Comparison of ENCODE assay signal across 10 mouse cellular contexts in genomic region chr2:164433278-164433895, GRCm38 (mm10). TPM values are rescaled to one million over a fixed set of nuclear protein-coding genes. Genes with fewer than 3 reads are reported as not detected.
A peak's percentile ranks its signal among the peaks of the same experiment; 100 is the strongest.
DNase-seq lines count a peak whose midpoint lies in the region; ATAC-seq and TF ChIP-seq lines count a peak whose summit lies in the region.
"Had no signal": no experiment of that assay in that cellular context is flagged by ENCODE, and none has a peak within 500 bp of the region (broad histone marks: within the 10 kb centered on the region; RNA-seq: fewer than 3 reads in every experiment).

No protein-coding gene starts in this region.

- peaks cover under 1% of the 10 kb centered on the region; the same call in 1 of the 2 replicates for H3K27me3 ChIP-seq in heart, embryonic 16.5 days (ENCODE audit: control insufficient read depth, insufficient read depth, low read length)
- H3K27me3 ChIP-seq in ES-Bruce4 (ENCODE audit: control insufficient read depth, insufficient read depth, low read length, poor library complexity, severe bottlenecking), result no peaks in the 10 kb centered on the region
- H3K27me3 ChIP-seq in liver, embryonic 12.5 days (replicated peaks), result peaks cover 82% of the 10 kb centered on the region

- DNase-seq in heart, postnatal 14 days, result no peak
- no peak for DNase-seq in spleen, postnatal 14 days (ENCODE audit: low spot score in 2 of 2)
- no peak for DNase-seq in frontal cortex, adult 2 months (ENCODE audit: extremely low spot score in 1 of 2, low spot score in 1 of 2)
- DNase-seq: right cerebral cortex, adult 18-20 months; thymus, postnatal 14 days had no signal

- peaks cover 9% of the 10 kb centered on the region for H3K36me3 ChIP-seq in heart, embryonic 16.5 days (ENCODE audit: control insufficient read depth, insufficient read depth)
- H3K36me3 ChIP-seq in ES-Bruce4 (ENCODE audit: control insufficient read depth, insufficient read depth, low read length, poor library complexity, severe bottlenecking), result peaks cover 14% of the 10 kb centered on the region
- H3K36me3 ChIP-seq in liver, embryonic 12.5 days, result peaks cover 5% of the 10 kb centered on the region; the same call in 1 of the 2 replicates

- no peak overlapping the region for H3K4me3 ChIP-seq in heart, embryonic 16.5 days (ENCODE audit: low read length)
- peak overlapping the region; percentile 47; the same call in 1 of the 2 replicates for H3K4me3 ChIP-seq in ES-Bruce4 (ENCODE audit: low read depth, low read length)
- no peak overlapping the region for H3K4me3 ChIP-seq in embryonic fibroblast, embryonic 13.5 days (ENCODE audit: insufficient read depth, low read length)
- H3K4me3 ChIP-seq in liver, embryonic 12.5 days, result no peak overlapping the region

- peak overlapping the region; percentile 63 for H3K27ac ChIP-seq in heart, embryonic 16.5 days (ENCODE audit: low read length)
- peak overlapping the region; percentile 63 for H3K27ac ChIP-seq in ES-Bruce4 (ENCODE audit: insufficient read depth, low read length)
- peak overlapping the region; percentile 95 for H3K27ac ChIP-seq in embryonic fibroblast, embryonic 13.5 days (ENCODE audit: insufficient read depth, low read length)
- peak overlapping the region; percentile 73 for H3K27ac ChIP-seq in liver, embryonic 12.5 days

- 69% methylated on average over 9 of the region's 9 CpGs for WGBS in heart, embryonic 16.5 days
- 49% methylated on average over 9 of the region's 9 CpGs for WGBS in liver, embryonic 12.5 days (ENCODE audit: insufficient replicate concordance)

- H3K9ac ChIP-seq in heart, embryonic 16.5 days (ENCODE audit: low read length), result peak overlapping the region; percentile 25; the same call in 1 of the 2 replicates
- peak overlapping the region; percentile 15; the same call in 1 of the 2 replicates for H3K9ac ChIP-seq in ES-Bruce4 (ENCODE audit: low read depth, poor library complexity, severe bottlenecking)
- no peak overlapping the region for H3K9ac ChIP-seq in liver, embryonic 12.5 days

- peaks cover 38% of the 10 kb centered on the region for H3K4me1 ChIP-seq in heart, embryonic 16.5 days (ENCODE audit: control insufficient read depth, insufficient read depth, low read length)
- peaks cover 30% of the 10 kb centered on the region for H3K4me1 ChIP-seq in ES-Bruce4 (ENCODE audit: control insufficient read depth, insufficient read depth, low read length)
- H3K4me1 ChIP-seq in embryonic fibroblast, embryonic 13.5 days (ENCODE audit: control insufficient read depth, insufficient read depth, low read length), result peaks cover 26% of the 10 kb centered on the region
- peaks cover 23% of the 10 kb centered on the region for H3K4me1 ChIP-seq in liver, embryonic 12.5 days

- H3K9me3 ChIP-seq in heart, embryonic 16.5 days (replicated peaks; ENCODE audit: control insufficient read depth, low read length), result no peaks in the 10 kb centered on the region
- H3K9me3 ChIP-seq in ES-Bruce4 (replicated peaks; ENCODE audit: control insufficient read depth, insufficient read depth, low read length, poor library complexity, severe bottlenecking), result no peaks in the 10 kb centered on the region
- no peaks in the 10 kb centered on the region for H3K9me3 ChIP-seq in liver, embryonic 12.5 days (replicated peaks)

- no peak for TF ChIP-seq POLR2A in ES-Bruce4 (IDR thresholded peaks at IDR 0.05; ENCODE audit: insufficient read depth, low read length)
- no peak for TF ChIP-seq POLR2A in embryonic fibroblast, embryonic 13.5 days (IDR thresholded peaks at IDR 0.05; ENCODE audit: low read depth, low read length)

- ATAC-seq in heart, embryonic 16.5 days (replicated peaks; ENCODE audit: extremely low read depth, insufficient read depth, low FRiP score), result no peak
- ATAC-seq in liver, embryonic 12.5 days, result no peak
- ATAC-seq in monocyte, adult 5-6 weeks (replicated peaks; ENCODE audit: insufficient number of reproducible peaks, low FRiP score, low TSS enrichment, poor library complexity, severe bottlenecking), result no peak

- TF ChIP-seq CTCF in ES-Bruce4 (IDR thresholded peaks at IDR 0.05; ENCODE audit: low read depth, low read length), result no peak
- TF ChIP-seq CTCF in embryonic fibroblast, embryonic 13.5 days (IDR thresholded peaks at IDR 0.05; ENCODE audit: borderline replicate concordance, insufficient read depth, low read length), result no peak

- 0 out of 2 replicates have a peak, but pooled peaks have one; percentile 63 for TF ChIP-seq EP300 in ES-Bruce4 (IDR thresholded peaks at IDR 0.05; ENCODE audit: insufficient read depth, low read depth, low read length)

- intact Hi-C loops in heart, postnatal 14 days (cut with DNase I), result no loop called here

- peak overlapping the region; percentile 53; the same call in 1 of the 2 replicates for H3K4me2 ChIP-seq in heart, embryonic 16.5 days (ENCODE audit: low read depth, low read length)
- H3K4me2 ChIP-seq in liver, embryonic 12.5 days, result peak overlapping the region; percentile 36

RNA-seq across cellular contexts. Expression of gene Sdc4, which starts 10.3 kb away (rescaled TPM):
- polyA plus RNA-seq in heart, embryonic 16.5 days (2015; fragmentation: Nextera tagmentation; extraction: Ambion mirVana), result 48.0 and 61.1 TPM in 2 replicates
- 10 to 100 TPM; 20.0 to 27.0 TPM for total RNA-seq in heart, postnatal 14 days (2021)
- 212 and 213 TPM in 2 replicates for polyA plus RNA-seq in ES-Bruce4 (2011; ENCODE audit: insufficient read depth, insufficient read length, low read depth, missing spikeins)
- 242 and 248 TPM in 2 replicates for polyA plus RNA-seq in embryonic fibroblast, embryonic 13.5 days (2011; ENCODE audit: insufficient read length, low read depth, missing spikeins)
- 31.3 and 31.8 TPM in 2 replicates for polyA plus RNA-seq in liver, embryonic 12.5 days (2016; fragmentation: Nextera tagmentation; extraction: Ambion mirVana)
- polyA plus RNA-seq in frontal cortex, adult 2 months (2012; rRNA removed), result 45.0 and 46.5 TPM in 2 replicates
- total RNA-seq in monocyte, adult 5-6 weeks (2017), result 14.1 to 26.0 TPM (median 16.6 TPM) in 3 replicates

RNA-seq across cellular contexts. Expression of gene Sys1, which starts 23.4 kb away (rescaled TPM):
- 33.4 and 41.7 TPM in 2 replicates for polyA plus RNA-seq in heart, embryonic 16.5 days (2015; fragmentation: Nextera tagmentation; extraction: Ambion mirVana)
- 10 to 100 TPM; 21.2 to 21.9 TPM for total RNA-seq in heart, postnatal 14 days (2021)
- polyA plus RNA-seq in ES-Bruce4 (2011; ENCODE audit: insufficient read depth, insufficient read length, low read depth, missing spikeins), result 13.3 and 19.8 TPM in 2 replicates
- polyA plus RNA-seq in embryonic fibroblast, embryonic 13.5 days (2011; ENCODE audit: insufficient read length, low read depth, missing spikeins), result 23.1 and 23.6 TPM in 2 replicates
- polyA plus RNA-seq in liver, embryonic 12.5 days (2016; fragmentation: Nextera tagmentation; extraction: Ambion mirVana), result 36.1 and 37.9 TPM in 2 replicates
- 58.1 and 59.1 TPM in 2 replicates for polyA plus RNA-seq in frontal cortex, adult 2 months (2012; rRNA removed)
- 17.0 to 30.1 TPM (median 24.9 TPM) in 3 replicates for total RNA-seq in monocyte, adult 5-6 weeks (2017)

RNA-seq across cellular contexts. Expression of gene Gm20458, which starts 27.4 kb away (rescaled TPM):
- 11.6 and 12.1 TPM in 2 replicates for polyA plus RNA-seq in heart, embryonic 16.5 days (2015; fragmentation: Nextera tagmentation; extraction: Ambion mirVana)
- total RNA-seq in heart, postnatal 14 days (2021), result 1 to 10 TPM; 3.0 to 5.3 TPM
- 2.3 TPM in 1 of 2 replicates, not detected in the other for polyA plus RNA-seq in ES-Bruce4 (2011; ENCODE audit: insufficient read depth, insufficient read length, low read depth, missing spikeins)
- 4.1 and 5.8 TPM in 2 replicates for polyA plus RNA-seq in embryonic fibroblast, embryonic 13.5 days (2011; ENCODE audit: insufficient read length, low read depth, missing spikeins)
- 4.7 and 5.2 TPM in 2 replicates for polyA plus RNA-seq in liver, embryonic 12.5 days (2016; fragmentation: Nextera tagmentation; extraction: Ambion mirVana)
- 9.3 and 10.0 TPM in 2 replicates for polyA plus RNA-seq in frontal cortex, adult 2 months (2012; rRNA removed)
- total RNA-seq in monocyte, adult 5-6 weeks (2017), result 4.9 TPM in 1 of 3 replicates, not detected in the others

RNA-seq across cellular contexts. Expression of gene Matn4, which starts 28.4 kb away (rescaled TPM):
- polyA plus RNA-seq in heart, embryonic 16.5 days (2015; fragmentation: Nextera tagmentation; extraction: Ambion mirVana), result 7.2 and 8.9 TPM in 2 replicates
- total RNA-seq in heart, postnatal 14 days (2021), result 1 to 10 TPM; 1.2 to 1.5 TPM
- polyA plus RNA-seq in ES-Bruce4 (2011; ENCODE audit: insufficient read depth, insufficient read length, low read depth, missing spikeins), result 0.93 and 1.7 TPM in 2 replicates
- 0.18 and 3.1 TPM in 2 replicates for polyA plus RNA-seq in embryonic fibroblast, embryonic 13.5 days (2011; ENCODE audit: insufficient read length, low read depth, missing spikeins)
- 0.28 and 0.41 TPM in 2 replicates for polyA plus RNA-seq in liver, embryonic 12.5 days (2016; fragmentation: Nextera tagmentation; extraction: Ambion mirVana)
- 25.8 and 25.9 TPM in 2 replicates for polyA plus RNA-seq in frontal cortex, adult 2 months (2012; rRNA removed)
- total RNA-seq in monocyte, adult 5-6 weeks (2017), result not detected in 3 replicates

RNA-seq across cellular contexts. Expression of gene Rbpjl, which starts 30.4 kb away (rescaled TPM):
- 0.49 and 1.7 TPM in 2 replicates for polyA plus RNA-seq in heart, embryonic 16.5 days (2015; fragmentation: Nextera tagmentation; extraction: Ambion mirVana)
- total RNA-seq in heart, postnatal 14 days (2021), result not detected
- not detected in 2 replicates for polyA plus RNA-seq in ES-Bruce4 (2011; ENCODE audit: insufficient read depth, insufficient read length, low read depth, missing spikeins)
- not detected in 2 replicates for polyA plus RNA-seq in embryonic fibroblast, embryonic 13.5 days (2011; ENCODE audit: insufficient read length, low read depth, missing spikeins)
- not detected in 2 replicates for polyA plus RNA-seq in liver, embryonic 12.5 days (2016; fragmentation: Nextera tagmentation; extraction: Ambion mirVana)
- 1.7 and 1.8 TPM in 2 replicates for polyA plus RNA-seq in frontal cortex, adult 2 months (2012; rRNA removed)
- not detected in 3 replicates for total RNA-seq in monocyte, adult 5-6 weeks (2017)
